Mouse (Mus musculus): ENCODE results near the gene Tspan14. TPM values are rescaled to one million over a fixed set of nuclear protein-coding genes. Genes with fewer than 3 reads are reported as not detected.
A peak's percentile ranks its signal among the peaks of the same experiment; 100 is the strongest.

Gene Tspan14
- polyA plus RNA-seq, 1 experiment from 2014 or later = 77.3 TPM

DNA sequence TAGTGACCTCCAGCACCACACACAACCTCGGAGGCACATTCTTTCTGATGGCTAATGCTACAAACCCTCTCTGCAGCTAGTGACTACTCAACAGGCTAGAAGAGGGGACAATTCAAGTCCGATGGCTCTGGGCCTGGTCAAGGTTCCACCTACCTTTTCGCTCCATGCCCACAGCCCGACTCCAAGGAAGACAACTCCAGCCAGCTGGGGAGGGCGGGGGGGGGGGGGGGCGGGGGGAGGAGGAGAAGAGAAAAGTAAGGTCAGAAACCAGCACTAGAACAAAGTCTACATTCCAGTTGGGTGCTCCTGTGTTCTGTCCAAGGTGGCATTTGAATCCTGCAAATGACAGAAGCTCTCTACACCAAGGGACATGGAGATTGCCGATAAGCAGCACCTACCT is 48.1 kb downstream of the Tspan14 start:
- no peak overlapping the region for H3K4me3 ChIP-seq (replicated peaks; ENCODE audit: low read length)
- H3K27ac ChIP-seq (ENCODE audit: low read length) = no peak overlapping the region
- H3K4me2 ChIP-seq (ENCODE audit: low read depth, low read length) = no peak overlapping the region
- no peaks in the 10 kb centered on the region for H3K27me3 ChIP-seq (ENCODE audit: control insufficient read depth, insufficient read depth, low read length)
- H3K36me3 ChIP-seq (ENCODE audit: control insufficient read depth, insufficient read depth, low read length) = 0 out of 2 replicates have a peak, but pooled peaks cover 4% of the 10 kb centered on the region
- ATAC-seq (ENCODE audit: insufficient read depth, low FRiP score) = no peak
- H3K4me1 ChIP-seq (ENCODE audit: control insufficient read depth, insufficient read depth, low read length) = peaks cover 15% of the 10 kb centered on the region
- no peak overlapping the region for H3K9ac ChIP-seq (ENCODE audit: low read length)
- H3K9me3 ChIP-seq (replicated peaks; ENCODE audit: control insufficient read depth, low read length) = no peaks in the 10 kb centered on the region
- WGBS = 73% methylated on average over 5 of the region's 7 CpGs

DNA sequence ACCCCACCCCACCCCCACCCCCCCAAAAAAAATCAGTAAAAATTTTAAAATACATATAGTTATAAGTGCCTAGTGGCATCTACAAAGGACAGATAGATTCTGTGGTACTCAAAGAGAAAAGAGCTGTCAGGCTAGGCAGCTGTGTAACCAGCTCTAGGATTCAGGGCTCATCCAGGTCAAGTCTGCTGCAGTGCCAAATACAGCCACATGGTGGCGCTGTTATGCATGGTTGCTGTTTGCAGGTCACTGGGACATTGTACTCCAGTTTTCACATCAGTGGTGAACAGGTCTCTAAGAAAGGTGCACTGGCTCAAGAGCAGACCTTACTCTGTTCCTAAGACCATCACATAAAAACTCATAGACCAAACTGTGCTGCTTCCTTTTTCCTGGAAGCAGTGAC is 49.0 kb downstream of the Tspan14 start:
- H3K9ac ChIP-seq (ENCODE audit: low read length) = no peak overlapping the region
- peaks cover 15% of the 10 kb centered on the region for H3K4me1 ChIP-seq (ENCODE audit: control insufficient read depth, insufficient read depth, low read length)
- no peak overlapping the region for H3K27ac ChIP-seq (ENCODE audit: low read length)
- H3K9me3 ChIP-seq (replicated peaks; ENCODE audit: control insufficient read depth, low read length) = no peaks in the 10 kb centered on the region
- WGBS = 0% methylated on average over 1 of the region's 1 CpGs
- H3K4me2 ChIP-seq (ENCODE audit: low read depth, low read length) = no peak overlapping the region
- peaks cover 9% of the 10 kb centered on the region; the same call in 1 of the 2 replicates for H3K36me3 ChIP-seq (ENCODE audit: control insufficient read depth, insufficient read depth, low read length)
- no peak overlapping the region for H3K4me3 ChIP-seq (replicated peaks; ENCODE audit: low read length)
- peak; percentile 19; the same call in 1 of the 2 replicates for ATAC-seq (ENCODE audit: insufficient read depth, low FRiP score)
- H3K27me3 ChIP-seq (ENCODE audit: control insufficient read depth, insufficient read depth, low read length) = no peaks in the 10 kb centered on the region

DNA sequence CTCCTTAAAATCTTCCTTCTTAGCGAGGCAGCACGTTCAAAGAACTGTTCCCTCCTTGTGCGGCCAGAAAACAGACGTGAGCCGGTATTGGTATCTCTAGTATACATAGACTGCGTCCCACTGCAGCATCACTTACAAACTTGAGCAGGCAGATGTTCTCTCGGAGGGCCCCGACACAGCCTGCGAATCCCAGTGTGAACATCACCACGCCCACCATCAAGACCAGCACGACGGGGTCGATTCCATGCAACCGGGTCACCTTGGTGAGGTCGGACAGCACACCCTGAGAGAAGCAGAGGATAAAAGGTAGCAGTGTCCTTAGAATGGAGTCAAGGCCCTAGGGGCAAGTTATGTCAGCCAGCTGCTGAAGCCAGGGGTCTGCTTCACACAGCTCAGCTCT is 49.9 kb downstream of the Tspan14 start:
- no peaks in the 10 kb centered on the region for H3K9me3 ChIP-seq (replicated peaks; ENCODE audit: control insufficient read depth, low read length)
- no peak overlapping the region for H3K4me3 ChIP-seq (replicated peaks; ENCODE audit: low read length)
- ATAC-seq (ENCODE audit: insufficient read depth, low FRiP score) = no peak
- H3K9ac ChIP-seq (ENCODE audit: low read length) = no peak overlapping the region
- no peak overlapping the region for H3K4me2 ChIP-seq (ENCODE audit: low read depth, low read length)
- 88% methylated on average over 15 of the region's 15 CpGs for WGBS
- H3K4me1 ChIP-seq (ENCODE audit: control insufficient read depth, insufficient read depth, low read length) = peaks cover 15% of the 10 kb centered on the region
- H3K27ac ChIP-seq (ENCODE audit: low read length) = no peak overlapping the region
- no peaks in the 10 kb centered on the region for H3K27me3 ChIP-seq (ENCODE audit: control insufficient read depth, insufficient read depth, low read length)
- peaks cover 5% of the 10 kb centered on the region; the same call in 1 of the 2 replicates for H3K36me3 ChIP-seq (ENCODE audit: control insufficient read depth, insufficient read depth, low read length)

DNA sequence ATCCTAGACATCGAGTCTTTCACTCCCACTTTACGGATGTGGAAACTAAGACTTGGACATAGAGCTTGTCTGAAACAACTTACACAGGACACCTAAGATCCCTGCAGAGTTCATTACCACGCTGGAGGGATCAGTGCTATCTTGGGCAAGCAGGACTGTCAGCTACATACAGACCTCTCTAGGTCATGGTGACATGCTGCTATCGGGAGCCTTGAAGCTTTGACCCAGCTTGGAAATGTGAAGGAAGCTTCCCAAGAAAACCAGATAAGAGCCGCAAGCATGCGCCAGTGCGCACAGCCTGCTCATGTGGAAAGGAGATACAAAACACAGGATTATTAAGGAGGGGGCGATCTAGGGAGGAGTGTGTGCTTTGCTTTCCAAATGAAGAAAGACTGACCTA is 50.8 kb downstream of the Tspan14 start:
- WGBS = 79% methylated on average over 8 of the region's 8 CpGs
- Histone ChIP-seq H3K4me1 (ENCODE audit: control insufficient read depth, insufficient read depth, low read length) (peaks cover 15% of the 10 kb centered on the region), H3K27me3 (ENCODE audit: control insufficient read depth, insufficient read depth, low read length) (no peaks in the 10 kb centered on the region), H3K36me3 (ENCODE audit: control insufficient read depth, insufficient read depth, low read length) (peaks cover 5% of the 10 kb centered on the region; the same call in 1 of the 2 replicates), H3K4me3 (replicated peaks; ENCODE audit: low read length) (no peak overlapping the region), H3K9me3 (replicated peaks; ENCODE audit: control insufficient read depth, low read length) (no peaks in the 10 kb centered on the region), H3K4me2 (ENCODE audit: low read depth, low read length) (no peak overlapping the region), H3K9ac (ENCODE audit: low read length) (no peak overlapping the region), H3K27ac (ENCODE audit: low read length) (no peak overlapping the region)
- ATAC-seq (ENCODE audit: insufficient read depth, low FRiP score) = no peak

DNA sequence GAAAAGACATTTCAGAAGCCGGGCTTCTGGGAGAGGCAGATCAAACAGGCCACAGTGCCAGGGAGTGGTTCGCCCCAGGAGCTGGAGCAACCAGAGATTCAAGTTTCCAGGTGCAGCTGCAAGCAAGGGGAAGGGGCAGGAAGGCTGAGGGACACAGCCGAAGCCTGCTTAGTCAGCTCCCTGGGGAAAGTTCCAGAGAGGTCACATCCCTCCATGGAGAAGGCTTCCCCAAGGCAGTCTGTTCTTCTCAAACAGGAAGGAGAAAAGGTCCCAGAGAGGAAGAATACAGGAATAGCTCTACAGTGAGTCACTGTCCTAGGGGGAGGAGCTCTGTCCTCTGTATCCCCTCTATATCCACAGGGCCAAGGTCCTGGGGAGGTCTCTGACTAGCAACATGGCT is 51.9 kb downstream of the Tspan14 start:
- Histone ChIP-seq H3K27ac (ENCODE audit: low read length) (peak overlapping the region; percentile 91), H3K27me3 (ENCODE audit: control insufficient read depth, insufficient read depth, low read length) (no peaks in the 10 kb centered on the region), H3K9ac (ENCODE audit: low read length) (peak overlapping the region; percentile 48), H3K4me3 (replicated peaks; ENCODE audit: low read length) (no peak overlapping the region), H3K4me2 (ENCODE audit: low read depth, low read length) (no peak overlapping the region), H3K4me1 (ENCODE audit: control insufficient read depth, insufficient read depth, low read length) (peaks cover 15% of the 10 kb centered on the region), H3K9me3 (replicated peaks; ENCODE audit: control insufficient read depth, low read length) (no peaks in the 10 kb centered on the region), H3K36me3 (ENCODE audit: control insufficient read depth, insufficient read depth, low read length) (peaks cover 8% of the 10 kb centered on the region)
- WGBS = 58% methylated on average over 3 of the region's 3 CpGs
- ATAC-seq (ENCODE audit: insufficient read depth, low FRiP score) = peak; percentile 68

DNA sequence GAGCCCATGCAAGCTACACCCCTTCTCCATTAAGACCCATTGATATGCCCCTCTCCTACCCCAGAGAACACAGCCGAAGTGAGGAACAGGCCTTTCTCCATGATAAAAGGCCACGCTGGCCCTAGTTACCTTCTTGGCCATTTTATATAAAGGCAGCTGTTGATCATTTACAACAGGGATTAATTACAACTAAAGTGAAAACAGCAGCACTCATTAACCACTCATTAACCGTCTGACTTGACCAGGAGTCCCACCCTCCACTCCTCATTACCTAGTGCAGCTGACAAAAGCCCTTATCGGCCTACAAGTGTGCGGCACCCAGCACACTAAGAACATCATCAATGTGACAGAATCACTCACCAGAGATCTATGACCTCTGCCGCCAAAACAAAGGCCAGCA is 52.9 kb downstream of the Tspan14 start:
- Histone ChIP-seq H3K9me3 (replicated peaks; ENCODE audit: control insufficient read depth, low read length) (no peaks in the 10 kb centered on the region), H3K27ac (ENCODE audit: low read length) (peak overlapping the region; percentile 91; the same call in 1 of the 2 replicates), H3K27me3 (ENCODE audit: control insufficient read depth, insufficient read depth, low read length) (no peaks in the 10 kb centered on the region), H3K4me1 (ENCODE audit: control insufficient read depth, insufficient read depth, low read length) (peaks cover 15% of the 10 kb centered on the region), H3K4me3 (replicated peaks; ENCODE audit: low read length) (no peak overlapping the region), H3K9ac (ENCODE audit: low read length) (no peak overlapping the region), H3K36me3 (ENCODE audit: control insufficient read depth, insufficient read depth, low read length) (peaks cover 8% of the 10 kb centered on the region), H3K4me2 (ENCODE audit: low read depth, low read length) (no peak overlapping the region)
- 74% methylated on average over 6 of the region's 6 CpGs for WGBS
- ATAC-seq (ENCODE audit: insufficient read depth, low FRiP score) = no peak

DNA sequence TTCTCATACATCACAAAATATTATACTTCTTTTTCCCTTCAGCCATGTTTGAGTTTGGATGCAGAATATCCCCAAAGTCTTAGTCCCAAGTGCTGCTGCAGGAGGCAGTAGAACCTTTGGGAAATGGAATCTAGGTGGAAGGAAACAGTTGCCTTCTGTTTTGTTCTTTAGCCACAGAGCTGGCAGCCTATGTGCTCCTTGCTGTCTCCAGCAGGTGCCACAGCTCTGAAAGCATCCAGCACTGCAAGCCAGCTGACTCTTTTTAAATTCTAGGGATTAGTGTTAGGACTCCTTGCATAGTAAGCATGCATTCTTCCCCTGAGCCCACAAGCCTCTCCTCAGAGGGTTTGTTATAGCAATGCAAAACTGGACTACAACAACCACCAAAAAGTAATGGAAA is 55.1 kb downstream of the Tspan14 start:
- Histone ChIP-seq H3K9me3 (replicated peaks; ENCODE audit: control insufficient read depth, low read length) (no peaks in the 10 kb centered on the region), H3K27me3 (ENCODE audit: control insufficient read depth, insufficient read depth, low read length) (no peaks in the 10 kb centered on the region), H3K36me3 (ENCODE audit: control insufficient read depth, insufficient read depth, low read length) (peaks cover 19% of the 10 kb centered on the region), H3K4me1 (ENCODE audit: control insufficient read depth, insufficient read depth, low read length) (peaks cover 15% of the 10 kb centered on the region), H3K27ac (ENCODE audit: low read length) (no peak overlapping the region), H3K4me2 (ENCODE audit: low read depth, low read length) (no peak overlapping the region), H3K4me3 (replicated peaks; ENCODE audit: low read length) (no peak overlapping the region), H3K9ac (ENCODE audit: low read length) (no peak overlapping the region)
- ATAC-seq (ENCODE audit: insufficient read depth, low FRiP score) = no peak

DNA sequence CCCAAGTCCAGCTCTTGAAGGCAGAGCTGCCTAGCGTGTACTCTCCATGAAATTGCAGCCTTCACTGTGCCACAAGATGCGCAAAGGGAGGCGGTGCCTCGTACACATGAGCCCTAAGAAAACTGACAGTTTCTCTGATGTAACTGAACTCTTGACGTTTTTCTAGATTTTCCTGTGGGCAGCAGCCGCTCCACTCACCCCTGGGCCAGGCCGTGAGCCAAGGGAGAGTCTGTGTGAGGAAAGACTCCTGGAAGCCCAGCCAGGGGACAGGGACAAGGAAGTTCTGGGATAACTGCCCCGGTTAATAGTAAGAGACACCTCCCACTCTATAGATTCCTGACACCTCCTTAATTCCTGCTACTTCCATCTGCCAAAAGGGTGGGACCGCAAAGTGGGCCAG is 57.8 kb downstream of the Tspan14 start:
- Histone ChIP-seq H3K36me3 (ENCODE audit: control insufficient read depth, insufficient read depth, low read length) (peaks cover 19% of the 10 kb centered on the region), H3K4me1 (ENCODE audit: control insufficient read depth, insufficient read depth, low read length) (no peaks in the 10 kb centered on the region), H3K4me2 (ENCODE audit: low read depth, low read length) (no peak overlapping the region), H3K4me3 (replicated peaks; ENCODE audit: low read length) (no peak overlapping the region), H3K27ac (ENCODE audit: low read length) (no peak overlapping the region), H3K9me3 (replicated peaks; ENCODE audit: control insufficient read depth, low read length) (no peaks in the 10 kb centered on the region), H3K27me3 (ENCODE audit: control insufficient read depth, insufficient read depth, low read length) (no peaks in the 10 kb centered on the region), H3K9ac (ENCODE audit: low read length) (no peak overlapping the region)
- no peak for ATAC-seq (ENCODE audit: insufficient read depth, low FRiP score)
- 87% methylated on average over 9 of the region's 9 CpGs for WGBS

DNA sequence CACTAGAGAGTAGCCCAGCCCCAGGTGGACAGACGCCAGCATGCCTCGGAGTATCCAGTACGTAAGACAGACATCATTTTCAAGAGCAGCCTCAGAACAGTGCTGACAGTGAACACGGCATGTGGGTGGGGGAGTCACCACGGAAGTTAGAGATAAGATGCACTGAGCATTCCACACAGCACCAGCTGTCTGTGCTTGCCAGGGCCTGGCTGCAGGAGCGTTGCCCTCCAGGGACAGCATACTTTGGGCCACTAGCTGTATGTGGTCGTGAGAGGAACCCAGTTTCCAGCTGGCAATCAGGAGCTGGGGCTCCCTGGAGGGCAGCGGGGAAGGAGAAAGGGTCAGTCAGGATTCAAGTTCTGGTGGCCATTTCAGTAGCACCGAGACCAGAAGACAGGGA is 59.8 kb downstream of the Tspan14 start:
- 69% methylated on average over 9 of the region's 9 CpGs for WGBS

DNA sequence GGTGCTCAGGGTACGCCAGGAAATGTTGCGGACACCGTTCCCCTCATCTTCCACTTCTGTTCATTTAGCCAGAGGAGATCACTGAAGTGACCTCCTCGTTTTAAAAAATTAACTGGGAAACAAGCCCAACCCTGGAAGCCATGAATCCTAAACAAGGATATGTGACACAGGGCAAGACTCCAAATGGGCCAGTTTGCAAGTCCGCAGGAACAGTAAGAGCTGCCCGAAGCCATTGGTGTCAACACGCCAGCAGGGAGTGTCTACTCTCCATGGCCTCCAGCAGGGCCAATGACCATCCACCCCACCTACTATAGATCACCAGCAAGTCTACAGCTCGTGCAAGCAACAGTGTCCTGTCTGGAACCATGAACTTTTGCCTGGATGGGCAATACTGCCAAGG is 60.8 kb downstream of the Tspan14 start:
- Histone ChIP-seq H3K4me1 (ENCODE audit: control insufficient read depth, insufficient read depth, low read length) (no peaks in the 10 kb centered on the region), H3K27ac (ENCODE audit: low read length) (no peak overlapping the region), H3K36me3 (ENCODE audit: control insufficient read depth, insufficient read depth, low read length) (peaks cover 14% of the 10 kb centered on the region; the same call in 1 of the 2 replicates), H3K9me3 (replicated peaks; ENCODE audit: control insufficient read depth, low read length) (no peaks in the 10 kb centered on the region), H3K4me2 (ENCODE audit: low read depth, low read length) (no peak overlapping the region), H3K4me3 (replicated peaks; ENCODE audit: low read length) (no peak overlapping the region), H3K9ac (ENCODE audit: low read length) (no peak overlapping the region), H3K27me3 (ENCODE audit: control insufficient read depth, insufficient read depth, low read length) (no peaks in the 10 kb centered on the region)
- WGBS = 86% methylated on average over 8 of the region's 8 CpGs
- no peak for ATAC-seq (ENCODE audit: insufficient read depth, low FRiP score)

More for the DNA sequence above, 59.8 kb downstream of the Tspan14 start:
- Histone ChIP-seq H3K9me3 (replicated peaks; ENCODE audit: control insufficient read depth, low read length) (no peaks in the 10 kb centered on the region), H3K36me3 (ENCODE audit: control insufficient read depth, insufficient read depth, low read length) (peaks cover 14% of the 10 kb centered on the region; the same call in 1 of the 2 replicates), H3K4me1 (ENCODE audit: control insufficient read depth, insufficient read depth, low read length) (no peaks in the 10 kb centered on the region), H3K27ac (ENCODE audit: low read length) (no peak overlapping the region), H3K4me2 (ENCODE audit: low read depth, low read length) (no peak overlapping the region), H3K27me3 (ENCODE audit: control insufficient read depth, insufficient read depth, low read length) (no peaks in the 10 kb centered on the region), H3K4me3 (replicated peaks; ENCODE audit: low read length) (no peak overlapping the region), H3K9ac (ENCODE audit: low read length) (no peak overlapping the region)
- ATAC-seq (ENCODE audit: insufficient read depth, low FRiP score) = no peak
